Comparison of ENCODE assay signal across 7 mouse cellular contexts in the genomic region with DNA sequence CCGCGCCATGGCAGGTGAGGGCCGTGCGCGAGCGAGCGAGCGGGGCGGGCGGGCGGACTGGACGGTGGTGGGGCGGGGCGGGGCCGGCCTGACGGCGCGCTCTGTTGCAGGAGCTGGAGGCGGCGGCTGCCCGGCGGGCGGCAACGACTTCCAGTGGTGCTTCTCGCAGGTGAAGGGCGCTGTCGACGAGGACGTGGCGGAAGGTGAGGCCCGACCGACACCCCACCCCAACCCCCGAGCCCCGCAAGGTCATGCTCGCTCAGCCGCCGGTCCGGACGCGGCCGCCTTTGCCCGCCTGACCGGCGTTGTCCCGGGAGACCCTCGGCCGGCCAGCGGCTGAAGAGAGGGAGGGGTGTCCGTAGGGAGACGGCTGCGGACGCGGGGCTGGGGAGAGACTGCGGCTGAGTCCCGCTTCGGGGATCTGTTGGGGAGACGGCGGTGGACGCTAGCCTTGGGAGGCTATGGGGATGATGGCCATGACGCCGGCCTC. TPM values are rescaled to one million over a fixed set of nuclear protein-coding genes. Genes with fewer than 3 reads are reported as not detected.
DNase-seq lines count a peak whose midpoint lies in the region; ATAC-seq and TF ChIP-seq lines count a peak whose summit lies in the region.

No protein-coding gene starts in this region.

- peak overlapping the region; percentile 83 for H3K4me3 ChIP-seq in lung, adult 2 months (replicated peaks; ENCODE audit: extremely low read depth, low read depth, low read length)
- peak overlapping the region; percentile 83 for H3K4me3 ChIP-seq in bone marrow macrophage, adult 2 months (ENCODE audit: insufficient read depth, low read length)
- H3K4me3 ChIP-seq in forebrain, embryonic 12.5 days (replicated peaks), result peak overlapping the region; percentile 99
- peak overlapping the region; percentile 89 for H3K4me3 ChIP-seq in limb, embryonic 15.5 days
- H3K4me3 ChIP-seq in neural tube, embryonic 12.5 days, result peak overlapping the region; percentile 100

- WGBS in lung, adult 2 months, result under 1% methylated on average over 60 of the region's 61 CpGs
- 0% methylated on average over 35 of the region's 61 CpGs for WGBS in forebrain, embryonic 12.5 days
- under 1% methylated on average over 52 of the region's 61 CpGs for WGBS in limb, embryonic 15.5 days
- WGBS in neural tube, embryonic 12.5 days, result 1% methylated on average over 48 of the region's 61 CpGs

- H3K27me3 ChIP-seq in forebrain, embryonic 12.5 days, result no peaks in the 10 kb centered on the region
- H3K27me3 ChIP-seq in limb, embryonic 15.5 days, result no peaks in the 10 kb centered on the region
- H3K27me3 ChIP-seq in neural tube, embryonic 12.5 days (replicated peaks), result no peaks in the 10 kb centered on the region

- peak overlapping the region; percentile 95 for H3K9ac ChIP-seq in forebrain, embryonic 12.5 days
- H3K9ac ChIP-seq in limb, embryonic 15.5 days, result peak overlapping the region; percentile 97
- peak overlapping the region; percentile 96 for H3K9ac ChIP-seq in neural tube, embryonic 12.5 days

- no peak for DNase-seq in lung, adult 2 months
- no peak for DNase-seq in lung, postnatal 4 days
- DNase-seq in layer of hippocampus, adult 8-10 months (ENCODE audit: low spot score in 2 of 2), result no peak

- no peak for TF ChIP-seq POLR2A in lung, adult 2 months (IDR thresholded peaks at IDR 0.05; ENCODE audit: borderline replicate concordance, extremely low read depth, low read depth, low read length)
- TF ChIP-seq POLR2A in bone marrow macrophage, adult 2 months (IDR thresholded peaks at IDR 0.05; ENCODE audit: borderline replicate concordance, low read depth, low read length), result no peak

- no peak overlapping the region for H3K27ac ChIP-seq in bone marrow macrophage, adult 2 months (ENCODE audit: insufficient read depth, low read depth, low read length)
- H3K27ac ChIP-seq in forebrain, embryonic 12.5 days, result peak overlapping the region; percentile 97
- H3K27ac ChIP-seq in limb, embryonic 15.5 days, result peak overlapping the region; percentile 96
- H3K27ac ChIP-seq in neural tube, embryonic 12.5 days, result peak overlapping the region; percentile 82

- H3K36me3 ChIP-seq in forebrain, embryonic 12.5 days (replicated peaks), result peaks cover 13% of the 10 kb centered on the region; the same call in 1 of the 2 replicates
- peaks cover 6% of the 10 kb centered on the region for H3K36me3 ChIP-seq in limb, embryonic 15.5 days
- H3K36me3 ChIP-seq in neural tube, embryonic 12.5 days, result 0 out of 2 replicates have a peak, but pooled peaks cover 3% of the 10 kb centered on the region

- peak overlapping the region; percentile 73 for H3K4me2 ChIP-seq in forebrain, embryonic 12.5 days
- peak overlapping the region; percentile 64 for H3K4me2 ChIP-seq in limb, embryonic 15.5 days
- H3K4me2 ChIP-seq in neural tube, embryonic 12.5 days (replicated peaks), result peak overlapping the region; percentile 75

- ATAC-seq in forebrain, embryonic 12.5 days (ENCODE audit: low FRiP score), result peak; percentile 86
- ATAC-seq in limb, embryonic 15.5 days (ENCODE audit: insufficient number of reproducible peaks, low FRiP score, low TSS enrichment, low read depth), result peak; percentile 81
- ATAC-seq in neural tube, embryonic 12.5 days (ENCODE audit: low FRiP score, low read depth), result peak; percentile 77

- peaks cover 16% of the 10 kb centered on the region for H3K4me1 ChIP-seq in lung, adult 2 months (ENCODE audit: control insufficient read depth, insufficient read depth, low read length)
- H3K4me1 ChIP-seq in bone marrow macrophage, adult 2 months (ENCODE audit: control insufficient read depth, insufficient read depth, low read length), result peaks cover 18% of the 10 kb centered on the region
- peaks cover 54% of the 10 kb centered on the region for H3K4me1 ChIP-seq in forebrain, embryonic 12.5 days
- peaks cover 31% of the 10 kb centered on the region for H3K4me1 ChIP-seq in limb, embryonic 15.5 days
- peaks cover 63% of the 10 kb centered on the region for H3K4me1 ChIP-seq in neural tube, embryonic 12.5 days

- H3K9me3 ChIP-seq in forebrain, embryonic 12.5 days, result no peaks in the 10 kb centered on the region
- no peaks in the 10 kb centered on the region for H3K9me3 ChIP-seq in limb, embryonic 15.5 days
- no peaks in the 10 kb centered on the region for H3K9me3 ChIP-seq in neural tube, embryonic 12.5 days

- no peak for TF ChIP-seq CTCF in lung, adult 2 months (IDR thresholded peaks at IDR 0.05; ENCODE audit: insufficient read depth, low read length)
- TF ChIP-seq CTCF in bone marrow macrophage, adult 2 months (IDR thresholded peaks at IDR 0.05; ENCODE audit: low read depth, low read length), result no peak

RNA-seq across cellular contexts. Expression of a gene that starts 0.5 kb away (rescaled TPM):
- 50.6 and 51.8 TPM in 2 replicates for polyA plus RNA-seq in lung, adult 2 months (2012; rRNA removed)
- 29.4 and 30.7 TPM in 2 replicates for polyA plus RNA-seq in bone marrow macrophage, adult 2 months (2012; ENCODE audit: insufficient read depth, insufficient read length, missing spikeins)
- polyA plus RNA-seq in forebrain, embryonic 12.5 days (2016; fragmentation: Nextera tagmentation; extraction: Ambion mirVana), result 12.3 and 16.2 TPM in 2 replicates
- polyA plus RNA-seq in limb, embryonic 15.5 days (2015; fragmentation: Nextera tagmentation; extraction: Ambion mirVana), result 12.1 and 13.1 TPM in 2 replicates
- 20.0 and 20.1 TPM in 2 replicates for polyA plus RNA-seq in neural tube, embryonic 12.5 days (2016; fragmentation: Nextera tagmentation; extraction: Ambion mirVana)
- 10 to 100 TPM; 41.9 to 66.2 (median 50.6) TPM for total RNA-seq in layer of hippocampus, adult 8-10 months (2022)

RNA-seq across cellular contexts. Expression of a gene that starts 0.7 kb away (rescaled TPM):
- polyA plus RNA-seq in lung, adult 2 months (2012; rRNA removed), result 15.3 and 19.3 TPM in 2 replicates
- 27.2 and 29.5 TPM in 2 replicates for polyA plus RNA-seq in bone marrow macrophage, adult 2 months (2012; ENCODE audit: insufficient read depth, insufficient read length, missing spikeins)
- 63.6 and 68.4 TPM in 2 replicates for polyA plus RNA-seq in forebrain, embryonic 12.5 days (2016; fragmentation: Nextera tagmentation; extraction: Ambion mirVana)
- 29.3 and 33.1 TPM in 2 replicates for polyA plus RNA-seq in limb, embryonic 15.5 days (2015; fragmentation: Nextera tagmentation; extraction: Ambion mirVana)
- polyA plus RNA-seq in neural tube, embryonic 12.5 days (2016; fragmentation: Nextera tagmentation; extraction: Ambion mirVana), result 75.1 and 81.4 TPM in 2 replicates
- 10 to 100 TPM; 59.5 to 72.0 (median 61.3) TPM for total RNA-seq in layer of hippocampus, adult 8-10 months (2022)
